Mouse (Mus musculus) hindbrain, embryonic 11.5 days (tissue): ENCODE data around the gene Brd1. TPM values are rescaled to one million over a fixed set of nuclear protein-coding genes. Genes with fewer than 3 reads are reported as not detected.
"Not testable (repeated sequence)": the region's sequence is repeated elsewhere in the genome, so short reads cannot be mapped to it uniquely, and the experiment has no call there.

Source experiments
- ATAC-seq: fragments of 200-750 bp; cut with Nextera tagmentation; 2 replicates; pipeline ENCODE4 v1.8.0; 2017; ENCODE audit warnings: mild to moderate bottlenecking, moderate TSS enrichment, moderate library complexity; ENCODE audit not compliant: low FRiP score
- DNase-seq: peaks from one replicate; pipeline ENCODE4 v3.0.0-alpha.2; 2015; ENCODE audit warnings: low spot score
- H3K27ac ChIP-seq: fragments of 300-500 bp; sonication (generic); 2 replicates; pipeline ENCODE4 v1.5.1; 2014; ENCODE audit warnings: mild to moderate bottlenecking, low read depth, low read length
- H3K27me3 ChIP-seq: fragments of 300-500 bp; sonication (generic); 2 replicates; pipeline ENCODE4 v1.6.1; 2014; ENCODE audit warnings: mild to moderate bottlenecking, low read length, moderate library complexity, mixed read lengths; ENCODE audit not compliant: control insufficient read depth, insufficient read depth
- H3K36me3 ChIP-seq: fragments of 300-500 bp; sonication (generic); 2 replicates; pipeline ENCODE4 v1.6.1; 2014; ENCODE audit warnings: mild to moderate bottlenecking, low read length, moderate library complexity, mixed read lengths; ENCODE audit not compliant: control insufficient read depth, insufficient read depth
- H3K4me1 ChIP-seq: fragments of 300-500 bp; sonication (generic); replicated peaks from 2 replicates; pipeline ENCODE4 v1.6.1; 2014; ENCODE audit warnings: low read length, mixed read lengths; ENCODE audit not compliant: control insufficient read depth, insufficient read depth
- H3K4me2 ChIP-seq: fragments of 300-500 bp; sonication (generic); replicated peaks from 2 replicates; pipeline ENCODE4 v1.6.1; 2014; ENCODE audit warnings: mild to moderate bottlenecking, low read depth, low read length
- H3K4me3 ChIP-seq: fragments of 300-500 bp; sonication (generic); 2 replicates; pipeline ENCODE4 v1.5.1; 2014; ENCODE audit warnings: low read depth, low read length
- H3K9ac ChIP-seq: fragments of 300-500 bp; sonication (generic); 2 replicates; pipeline ENCODE4 v1.6.1; 2014; ENCODE audit warnings: low read depth, low read length
- H3K9me3 ChIP-seq: fragments of 300-500 bp; sonication (generic); 2 replicates; pipeline ENCODE4 v1.6.1; 2016; ENCODE audit warnings: low read length; ENCODE audit not compliant: control insufficient read depth
- WGBS: fragments of 180-500 bp; shearing (Covaris S2); extraction: QIAGEN DNeasy Blood & Tissue Kit; methylation state at CpG from one replicate; pipeline ENCODE4 v1.1.7; 2014; 5-methylcytosine and 5-hydroxymethylcytosine counted together
- polyA plus RNA-seq: library from polyadenylated mRNA; unstranded; fragments of >200 nt; fragmentation: Nextera tagmentation; extraction: Ambion mirVana; gene quantifications from 2 replicates; pipeline ENCODE4 v1.2.1, GENCODE M21; 2014

Gene Brd1
- polyA plus RNA-seq, 1 experiment from 2014 or later, result 29.4 TPM

DNA sequence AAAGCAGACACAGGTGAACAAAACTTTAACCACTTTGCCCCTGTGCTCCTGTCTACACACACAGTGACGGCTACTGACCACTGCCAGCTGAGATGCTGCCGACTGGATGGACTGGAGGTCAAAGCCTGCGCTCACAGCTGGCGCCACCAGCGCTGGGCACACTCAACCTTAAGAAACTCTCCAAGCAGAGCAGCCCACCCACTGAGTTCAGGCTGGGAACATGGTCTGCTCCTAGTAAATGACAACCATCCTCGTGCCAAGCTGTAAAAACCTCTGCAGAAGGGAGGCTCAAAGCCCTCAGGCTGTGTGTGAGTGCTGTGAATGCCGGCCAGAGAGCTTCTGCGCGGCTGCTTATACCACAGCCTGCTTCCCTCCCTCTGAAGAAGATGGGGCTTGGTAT is 16.8 kb downstream of the Brd1 start:
- no peaks in the 10 kb centered on the region for H3K9me3 ChIP-seq
- H3K36me3 ChIP-seq, result peaks cover 14% of the 10 kb centered on the region
- H3K9ac ChIP-seq, result no peak overlapping the region
- WGBS, result 75% methylated on average over 9 of the region's 9 CpGs
- ATAC-seq (no peak), DNase-seq (no peak)
- H3K4me1 ChIP-seq, result no peaks in the 10 kb centered on the region
- H3K27me3 ChIP-seq, result no peaks in the 10 kb centered on the region
- H3K4me2 ChIP-seq, result no peak overlapping the region
- H3K4me3 ChIP-seq, result no peak overlapping the region
- no peak overlapping the region for H3K27ac ChIP-seq

DNA sequence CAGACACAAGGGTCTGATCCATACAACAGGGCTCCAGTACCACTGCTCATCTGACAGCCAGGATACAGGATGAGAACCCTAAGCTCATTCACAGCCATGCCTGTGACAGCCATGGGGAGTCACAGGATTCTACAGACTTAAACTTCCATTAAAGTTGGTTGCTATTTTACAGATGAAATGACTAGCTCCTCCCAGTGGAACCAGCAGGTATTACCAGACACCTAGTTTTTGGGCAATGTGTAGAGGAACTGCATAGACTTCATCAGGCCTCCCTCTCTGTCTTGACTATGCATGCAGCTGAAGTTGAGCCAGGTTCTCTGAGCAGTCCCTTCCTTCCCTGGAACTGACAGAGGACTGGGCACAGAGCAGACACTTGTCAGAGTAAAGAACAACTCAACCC is 17.7 kb downstream of the Brd1 start:
- ATAC-seq, result no peak
- Histone ChIP-seq H3K9ac (no peak overlapping the region), H3K36me3 (peaks cover 17% of the 10 kb centered on the region), H3K4me2 (no peak overlapping the region), H3K9me3 (no peaks in the 10 kb centered on the region), H3K4me3 (no peak overlapping the region), H3K27ac (no peak overlapping the region), H3K4me1 (no peaks in the 10 kb centered on the region), H3K27me3 (no peaks in the 10 kb centered on the region)
- DNase-seq, result peak; percentile 31

DNA sequence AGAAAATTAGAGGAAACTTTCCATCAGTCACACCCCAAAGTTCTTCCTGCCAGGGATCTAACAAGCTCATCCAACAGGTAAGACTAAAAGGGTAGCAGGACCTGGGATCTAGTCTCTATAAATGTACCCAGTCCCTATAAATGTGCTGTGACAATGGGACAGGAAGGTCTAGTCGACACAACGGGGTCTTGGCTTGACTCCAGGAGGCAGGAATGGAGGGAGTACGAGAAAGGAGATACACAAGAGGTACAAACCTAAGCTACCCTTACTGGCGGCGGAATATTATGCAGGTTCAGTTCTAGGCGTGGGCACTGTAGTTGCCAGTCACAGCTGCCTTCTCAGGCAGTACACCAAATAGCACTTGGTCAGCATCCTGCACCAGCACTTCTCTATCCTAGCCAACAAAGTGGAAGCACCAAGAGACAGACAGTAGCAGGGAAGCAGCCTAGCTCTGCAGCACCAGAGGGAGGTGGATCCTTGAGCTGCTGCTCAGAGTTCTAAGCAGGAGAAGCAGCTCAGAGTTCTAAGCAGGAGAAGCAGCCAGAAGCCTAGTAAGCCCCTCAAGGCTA is 19.9 kb downstream of the Brd1 start:
- 88% methylated on average over 6 of the region's 6 CpGs for WGBS
- no peak for ATAC-seq
- Histone ChIP-seq H3K4me3 (no peak overlapping the region), H3K4me2 (no peak overlapping the region), H3K4me1 (no peaks in the 10 kb centered on the region), H3K27ac (no peak overlapping the region; the same call in 1 of the 2 replicates), H3K36me3 (peaks cover 26% of the 10 kb centered on the region), H3K27me3 (no peaks in the 10 kb centered on the region), H3K9me3 (no peaks in the 10 kb centered on the region), H3K9ac (no peak overlapping the region)
- no peak for DNase-seq

DNA sequence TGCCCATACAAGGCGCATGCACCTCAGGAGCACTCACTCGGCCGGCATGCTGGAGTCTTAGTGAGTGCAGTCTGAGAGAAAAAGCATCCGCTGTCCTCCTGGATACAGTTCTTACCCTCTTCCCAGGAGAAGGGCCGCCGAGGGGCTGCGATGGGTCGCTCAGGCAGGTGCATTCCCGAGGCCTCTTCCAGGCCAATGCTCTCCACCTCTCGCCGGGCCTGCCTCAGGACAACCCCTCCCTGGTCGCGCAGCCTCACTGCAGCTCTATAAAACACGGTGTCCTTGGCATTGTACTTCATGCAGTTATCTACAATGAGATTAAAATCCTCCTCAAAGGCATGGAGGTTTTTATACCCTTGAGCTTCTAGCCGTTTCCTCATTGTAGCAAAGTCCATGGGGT is 21.5 kb downstream of the Brd1 start:
- whole genome bisulfite sequencing, result 96% methylated on average over 15 of the region's 15 CpGs
- H3K9me3 ChIP-seq, result no peaks in the 10 kb centered on the region
- peaks cover 26% of the 10 kb centered on the region for H3K36me3 ChIP-seq
- H3K4me3 ChIP-seq, result no peak overlapping the region
- no peaks in the 10 kb centered on the region for H3K27me3 ChIP-seq
- no peak overlapping the region for H3K9ac ChIP-seq
- no peak overlapping the region for H3K27ac ChIP-seq
- H3K4me1 ChIP-seq, result no peaks in the 10 kb centered on the region
- no peak for DNase-seq
- ATAC-seq, result no peak
- no peak overlapping the region for H3K4me2 ChIP-seq

DNA sequence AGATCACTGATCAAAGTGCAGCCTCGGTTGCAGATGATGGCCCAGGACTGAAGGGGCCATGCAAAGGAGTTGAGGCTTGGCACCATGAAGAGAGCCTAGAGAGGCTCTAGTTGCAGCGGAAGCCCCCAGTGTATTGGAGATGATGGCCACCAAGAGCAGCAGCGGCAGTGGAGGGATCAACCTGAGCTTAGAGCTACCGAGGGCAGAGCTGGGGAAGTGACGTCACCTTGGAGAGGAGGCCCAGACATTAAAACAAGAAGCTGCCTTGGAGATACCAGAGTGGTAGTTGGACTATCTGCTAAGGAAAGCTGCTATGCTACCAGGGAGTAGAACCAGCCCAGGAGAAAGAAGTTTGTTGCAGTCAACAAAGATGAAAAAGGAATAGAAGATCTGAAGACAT is 24.2 kb downstream of the Brd1 start:
- ATAC-seq, result no peak
- 92% methylated on average over 5 of the region's 5 CpGs for WGBS
- Histone ChIP-seq H3K9ac (no peak overlapping the region), H3K4me3 (no peak overlapping the region), H3K9me3 (no peaks in the 10 kb centered on the region), H3K4me2 (no peak overlapping the region), H3K36me3 (peaks cover 33% of the 10 kb centered on the region), H3K27ac (no peak overlapping the region), H3K4me1 (no peaks in the 10 kb centered on the region), H3K27me3 (no peaks in the 10 kb centered on the region)
- DNase-seq, result no peak

DNA sequence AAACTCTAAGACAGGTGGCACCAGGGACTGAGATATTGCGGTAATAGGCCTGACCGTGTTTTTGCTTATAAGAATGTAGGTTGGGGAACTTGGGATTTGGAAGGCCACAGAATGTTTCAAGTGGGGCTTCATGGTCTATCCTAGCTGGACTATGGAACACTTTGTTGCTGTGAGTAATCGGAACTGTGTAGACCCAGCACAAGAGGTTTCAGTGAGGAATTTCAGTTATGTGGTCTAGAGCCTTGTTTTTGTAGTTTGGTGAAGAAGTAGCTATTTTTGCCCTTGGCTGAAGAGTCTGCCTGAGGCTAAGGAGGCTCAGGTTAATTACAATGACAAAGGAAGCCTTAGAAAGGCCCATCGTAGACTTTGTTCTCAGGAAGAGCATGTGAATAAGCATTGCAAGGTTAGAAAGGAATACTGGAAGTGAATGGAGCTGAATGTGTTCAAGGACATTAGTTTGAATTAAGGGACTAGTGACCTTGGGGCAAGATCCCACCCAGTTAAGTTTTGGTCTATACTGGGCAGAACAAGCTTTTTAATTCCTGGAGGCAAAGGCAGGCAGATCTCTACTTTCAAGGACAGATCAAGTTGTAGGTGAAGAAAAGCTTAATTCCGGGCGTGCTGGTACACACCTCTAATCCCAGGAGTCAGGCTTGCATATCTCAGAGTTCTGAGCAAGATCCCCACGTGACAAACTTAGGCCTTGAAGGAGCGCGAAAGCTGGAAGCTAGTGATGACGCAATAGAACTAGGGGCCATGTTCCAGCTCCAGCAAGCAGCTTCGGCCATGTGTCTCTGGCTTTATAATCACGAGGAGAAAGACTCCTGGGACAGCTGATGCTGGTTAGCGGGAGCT is 25.1 kb downstream of the Brd1 start:
- Histone ChIP-seq H3K4me1 (no peaks in the 10 kb centered on the region), H3K27ac (no peak overlapping the region), H3K36me3 (peaks cover 33% of the 10 kb centered on the region), H3K4me2 (no peak overlapping the region), H3K4me3 (no peak overlapping the region), H3K27me3 (no peaks in the 10 kb centered on the region), H3K9ac (no peak overlapping the region), H3K9me3 (no peaks in the 10 kb centered on the region)
- WGBS, result 85% methylated on average over 13 of the region's 13 CpGs
- DNase-seq, result no peak
- no peak for ATAC-seq

DNA sequence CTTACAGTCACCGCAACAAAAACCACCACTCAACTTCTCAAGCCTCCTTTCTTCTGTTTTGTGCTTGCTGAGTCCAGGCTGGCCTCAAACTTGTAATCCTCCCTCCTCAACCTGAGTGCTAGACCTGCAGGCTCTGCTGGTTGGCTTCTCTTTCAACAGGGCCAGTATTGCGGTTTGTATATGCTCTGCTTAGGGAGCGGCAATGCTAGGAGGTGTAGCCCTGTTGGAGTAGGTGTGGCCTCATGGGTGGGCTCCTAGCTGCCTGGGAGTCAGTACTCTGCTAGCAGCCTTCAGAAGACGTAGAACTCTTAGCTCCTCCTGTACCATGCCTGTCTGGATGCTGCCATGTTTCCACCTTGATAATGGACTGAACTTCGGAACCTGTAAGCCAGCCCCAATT is 25.8 kb downstream of the Brd1 start:
- no peaks in the 10 kb centered on the region for H3K27me3 ChIP-seq
- H3K4me3 ChIP-seq, result no peak overlapping the region
- no peak overlapping the region for H3K9ac ChIP-seq
- peaks cover 29% of the 10 kb centered on the region for H3K36me3 ChIP-seq
- no peaks in the 10 kb centered on the region for H3K4me1 ChIP-seq
- no peaks in the 10 kb centered on the region for H3K9me3 ChIP-seq
- ATAC-seq (no peak), DNase-seq (no peak)
- no peak overlapping the region for H3K27ac ChIP-seq
- WGBS, result 95% methylated on average over 5 of the region's 5 CpGs
- H3K4me2 ChIP-seq, result no peak overlapping the region

DNA sequence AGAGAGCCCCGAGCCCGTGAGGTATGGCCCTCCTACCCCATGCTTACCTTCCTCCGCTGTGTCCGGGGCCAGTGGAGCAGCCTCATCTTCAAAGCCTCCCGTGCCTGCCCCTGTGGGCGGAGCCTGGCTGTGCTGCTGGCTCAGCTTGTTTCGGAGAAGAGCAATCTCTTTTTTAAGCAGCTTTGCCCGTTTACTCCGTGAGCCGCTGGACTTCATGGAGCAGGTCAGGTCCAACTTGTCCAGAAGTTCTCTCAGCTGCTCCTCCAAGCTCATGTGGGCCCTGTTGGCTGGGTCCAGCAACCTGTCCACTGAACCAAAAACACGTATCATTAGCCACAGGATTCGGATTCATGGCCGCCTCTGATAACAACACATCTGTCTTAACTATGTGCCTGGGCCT is 27.0 kb downstream of the Brd1 start:
- not testable (repeated sequence) for H3K9me3 ChIP-seq, DNase-seq, H3K4me1 ChIP-seq, H3K4me3 ChIP-seq, H3K4me2 ChIP-seq, H3K27me3 ChIP-seq, H3K9ac ChIP-seq, ATAC-seq, H3K27ac ChIP-seq
- WGBS, result 78% methylated on average over 13 of the region's 13 CpGs
- peaks cover 28% of the 10 kb centered on the region for H3K36me3 ChIP-seq

DNA sequence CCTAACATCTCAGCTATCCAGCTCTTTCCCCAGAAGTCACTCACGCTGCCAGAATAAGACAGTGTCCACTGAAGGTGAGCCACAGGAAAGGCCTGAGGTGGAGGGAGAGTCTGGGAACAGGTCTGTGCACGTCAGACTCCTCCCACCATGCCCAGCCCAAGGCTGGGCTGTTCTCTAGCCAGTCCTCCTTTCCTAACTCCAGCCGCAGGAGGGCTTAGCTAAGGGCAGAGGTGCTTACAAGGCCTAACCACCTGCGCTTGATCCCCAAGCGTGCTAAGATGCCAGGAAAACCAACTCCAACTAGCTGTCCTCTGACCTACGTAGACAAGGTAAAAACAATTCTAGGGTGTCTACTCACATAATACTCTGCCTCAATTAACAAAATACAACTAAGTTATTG is 27.7 kb downstream of the Brd1 start:
- no peak for DNase-seq
- H3K9ac ChIP-seq, result no peak overlapping the region
- no peak overlapping the region for H3K27ac ChIP-seq
- H3K27me3 ChIP-seq, result no peaks in the 10 kb centered on the region
- H3K4me2 ChIP-seq, result no peak overlapping the region
- ATAC-seq, result no peak
- H3K9me3 ChIP-seq, result no peaks in the 10 kb centered on the region
- H3K36me3 ChIP-seq, result peaks cover 23% of the 10 kb centered on the region
- no peaks in the 10 kb centered on the region for H3K4me1 ChIP-seq
- WGBS, result 89% methylated on average over 6 of the region's 6 CpGs
- no peak overlapping the region for H3K4me3 ChIP-seq
